ENCODE assay signal across 8 mouse cellular contexts in the genomic region with DNA sequence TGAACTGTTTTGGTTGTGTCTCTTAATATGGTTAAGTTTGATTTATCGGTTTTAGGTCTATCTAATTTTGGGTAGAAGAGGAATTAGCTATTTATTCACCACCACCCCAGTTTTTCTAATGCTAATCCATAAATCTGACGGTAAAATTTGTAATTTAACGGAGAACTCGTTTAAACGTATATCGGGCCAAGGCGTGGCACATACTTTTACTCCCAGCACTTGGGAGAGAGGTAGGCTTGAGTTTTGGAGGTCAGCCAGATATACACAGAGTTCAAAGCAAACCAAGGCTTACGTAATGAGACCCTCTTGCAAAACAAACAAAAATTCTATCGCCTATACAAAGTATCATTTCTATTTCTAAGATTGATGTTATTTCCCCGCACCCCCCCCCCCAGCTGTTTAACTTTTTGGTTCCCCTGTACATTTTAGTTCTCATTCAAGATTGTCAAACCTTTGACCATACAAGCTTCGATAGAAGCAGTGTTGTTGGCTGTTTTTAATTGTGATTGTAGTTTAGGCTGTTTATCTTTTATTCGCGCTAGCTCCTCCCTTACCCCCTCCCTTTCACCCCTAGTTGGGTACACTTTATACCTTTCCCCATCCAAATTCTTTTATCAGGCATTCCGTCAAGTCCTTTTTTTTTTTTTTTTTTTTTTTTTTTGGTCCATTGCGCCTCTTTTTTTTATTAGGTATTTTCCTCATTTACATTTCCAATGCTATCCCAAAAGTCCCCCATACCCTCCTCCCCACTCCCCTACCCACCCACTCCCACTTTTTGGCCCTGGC. TPM values are rescaled to one million over a fixed set of nuclear protein-coding genes. Genes with fewer than 3 reads are reported as not detected.
A peak's percentile ranks its signal among the peaks of the same experiment; 100 is the strongest.
DNase-seq lines count a peak whose midpoint lies in the region; ATAC-seq lines count a peak whose summit lies in the region.

No protein-coding gene starts in this region.

- peak overlapping the region; percentile 81 for H3K4me3 ChIP-seq in forebrain, embryonic 12.5 days (replicated peaks)
- H3K4me3 ChIP-seq in midbrain, embryonic 16.5 days (ENCODE audit: low read depth, low read length) = peak overlapping the region; percentile 96

- no peaks in the 10 kb centered on the region for H3K27me3 ChIP-seq in forebrain, embryonic 12.5 days
- H3K27me3 ChIP-seq in midbrain, embryonic 16.5 days (ENCODE audit: control insufficient read depth, insufficient read depth, low read depth, low read length) = no peaks in the 10 kb centered on the region

- H3K27ac ChIP-seq in forebrain, embryonic 12.5 days = peak overlapping the region; percentile 99
- peak overlapping the region; percentile 91 for H3K27ac ChIP-seq in midbrain, embryonic 16.5 days (ENCODE audit: low read length)

- peak overlapping the region; percentile 83 for H3K9ac ChIP-seq in forebrain, embryonic 12.5 days
- peak overlapping the region; percentile 93; the same call in 1 of the 2 replicates for H3K9ac ChIP-seq in midbrain, embryonic 16.5 days (ENCODE audit: low read depth, low read length)

- H3K4me2 ChIP-seq in forebrain, embryonic 12.5 days = peak overlapping the region; percentile 70
- H3K4me2 ChIP-seq in midbrain, embryonic 16.5 days (ENCODE audit: low read length) = peak overlapping the region; percentile 77

- peaks cover 3% of the 10 kb centered on the region; the same call in 1 of the 2 replicates for H3K36me3 ChIP-seq in forebrain, embryonic 12.5 days (replicated peaks)
- no peaks in the 10 kb centered on the region for H3K36me3 ChIP-seq in midbrain, embryonic 16.5 days (ENCODE audit: control insufficient read depth, insufficient read depth, low read length)

- 31% methylated on average over 15 of the region's 15 CpGs for WGBS in forebrain, embryonic 12.5 days
- 29% methylated on average over 15 of the region's 15 CpGs for WGBS in midbrain, embryonic 16.5 days

- H3K9me3 ChIP-seq in forebrain, embryonic 12.5 days = no peaks in the 10 kb centered on the region
- no peaks in the 10 kb centered on the region for H3K9me3 ChIP-seq in midbrain, embryonic 16.5 days (replicated peaks; ENCODE audit: control insufficient read depth, low read length, poor library complexity, severe bottlenecking)

- DNase-seq in 3134 (ENCODE audit: extremely low read depth, insufficient read length, low spot score) = peak; percentile 7
- peak; percentile 26 for DNase-seq in CD4-positive helper T cell, adult 2 months (ENCODE audit: low read depth, low spot score)
- DNase-seq in kidney, postnatal 36 days = peak; percentile 10 to 38
- no peak for DNase-seq in thymus, postnatal 36 days
- DNase-seq in urinary bladder, postnatal 10 days (ENCODE audit: low spot score) = no peak

- no peak for ATAC-seq in forebrain, embryonic 12.5 days (ENCODE audit: low FRiP score)
- no peak for ATAC-seq in midbrain, embryonic 16.5 days
- ATAC-seq in erythroid progenitor cell, adult 5-6 weeks (replicated peaks; ENCODE audit: low FRiP score, poor library complexity, severe bottlenecking) = no peak

- peaks cover 22% of the 10 kb centered on the region for H3K4me1 ChIP-seq in forebrain, embryonic 12.5 days
- peaks cover 26% of the 10 kb centered on the region for H3K4me1 ChIP-seq in midbrain, embryonic 16.5 days (ENCODE audit: control insufficient read depth, insufficient read depth, low read length)

RNA-seq across cellular contexts. Expression of gene Xrn2, which starts 1.5 kb away (rescaled TPM):
- 103 and 114 TPM in 2 replicates for polyA plus RNA-seq in forebrain, embryonic 12.5 days (2016; fragmentation: Nextera tagmentation; extraction: Ambion mirVana)
- polyA plus RNA-seq in midbrain, embryonic 16.5 days (2015; fragmentation: Nextera tagmentation; extraction: Ambion mirVana) = 75.4 and 76.4 TPM in 2 replicates
- total RNA-seq in erythroid progenitor cell, adult 5-6 weeks (2015; ENCODE audit: low replicate concordance) = 38.2 and 44.4 TPM in 2 replicates
- total RNA-seq in erythroid progenitor cell, adult 5-6 weeks (2017; ENCODE audit: low replicate concordance) = 29.5 and 44.0 TPM in 2 replicates

Comparison
In these comparisons a context has a peak if more than half of its experiments do, and no peak if none do; other contexts are left out.
1. DNase-seq: peak in 3134 (single experiment), CD4-positive helper T cell, adult 2 months (single experiment) and kidney, postnatal 36 days (2 of 2); none in thymus, postnatal 36 days (0 of 2) and urinary bladder, postnatal 10 days (single experiment).